Mouse (Mus musculus) heart, embryonic 12.5 days (tissue): ENCODE data around the gene Fcer1g. TPM values are rescaled to one million over a fixed set of nuclear protein-coding genes. Genes with fewer than 3 reads are reported as not detected.
A peak's percentile ranks its signal among the peaks of the same experiment; 100 is the strongest.

Experiments used
- ATAC-seq: fragments of 200-750 bp; cut with Nextera tagmentation; 2 replicates; pipeline ENCODE4 v1.8.0; 2017; ENCODE audit warnings: moderate TSS enrichment, moderate library complexity; ENCODE audit not compliant: insufficient number of reproducible peaks, low FRiP score
- H3K27ac ChIP-seq: fragments of 300-500 bp; sonication (generic); 2 replicates; pipeline ENCODE4 v1.5.1; 2016; ENCODE audit warnings: mild to moderate bottlenecking, moderate library complexity; ENCODE audit not compliant: poor library complexity, severe bottlenecking
- H3K27me3 ChIP-seq: fragments of 300-500 bp; sonication (generic); replicated peaks from 2 replicates; pipeline ENCODE4 v1.6.1; 2016; ENCODE audit warnings: mild to moderate bottlenecking, moderate library complexity
- H3K36me3 ChIP-seq: fragments of 300-500 bp; sonication (generic); 2 replicates; pipeline ENCODE4 v1.6.1; 2016; ENCODE audit warnings: mild to moderate bottlenecking, moderate library complexity
- H3K4me1 ChIP-seq: fragments of 300-500 bp; sonication (generic); replicated peaks from 2 replicates; pipeline ENCODE4 v1.6.1; 2016; ENCODE audit warnings: mild to moderate bottlenecking
- H3K4me2 ChIP-seq: fragments of 300-500 bp; sonication (generic); 2 replicates; pipeline ENCODE4 v1.6.1; 2016; ENCODE audit warnings: mild to moderate bottlenecking, moderate library complexity
- H3K4me3 ChIP-seq: fragments of 300-500 bp; sonication (generic); 2 replicates; pipeline ENCODE4 v1.5.1; 2016; ENCODE audit warnings: mild to moderate bottlenecking
- H3K9ac ChIP-seq: fragments of 300-500 bp; sonication (generic); 2 replicates; pipeline ENCODE4 v1.6.1; 2016; ENCODE audit warnings: mild to moderate bottlenecking, moderate library complexity
- H3K9me3 ChIP-seq: fragments of 300-500 bp; sonication (generic); replicated peaks from 2 replicates; pipeline ENCODE4 v1.6.1; 2016; ENCODE audit warnings: mild to moderate bottlenecking, moderate library complexity
- WGBS: fragments of 180-500 bp; shearing (Covaris S2); methylation state at CpG from one replicate; pipeline ENCODE4 v1.1.7; 2016; 5-methylcytosine and 5-hydroxymethylcytosine counted together
- polyA plus RNA-seq: library from polyadenylated mRNA; unstranded; fragments of >200 nt; fragmentation: Nextera tagmentation; extraction: Ambion mirVana; gene quantifications from 2 replicates; pipeline ENCODE4 v1.2.1, GENCODE M21; 2016

Gene Fcer1g
- polyA plus RNA-seq, 1 experiment from 2014 or later: 15.3 TPM

DNA sequence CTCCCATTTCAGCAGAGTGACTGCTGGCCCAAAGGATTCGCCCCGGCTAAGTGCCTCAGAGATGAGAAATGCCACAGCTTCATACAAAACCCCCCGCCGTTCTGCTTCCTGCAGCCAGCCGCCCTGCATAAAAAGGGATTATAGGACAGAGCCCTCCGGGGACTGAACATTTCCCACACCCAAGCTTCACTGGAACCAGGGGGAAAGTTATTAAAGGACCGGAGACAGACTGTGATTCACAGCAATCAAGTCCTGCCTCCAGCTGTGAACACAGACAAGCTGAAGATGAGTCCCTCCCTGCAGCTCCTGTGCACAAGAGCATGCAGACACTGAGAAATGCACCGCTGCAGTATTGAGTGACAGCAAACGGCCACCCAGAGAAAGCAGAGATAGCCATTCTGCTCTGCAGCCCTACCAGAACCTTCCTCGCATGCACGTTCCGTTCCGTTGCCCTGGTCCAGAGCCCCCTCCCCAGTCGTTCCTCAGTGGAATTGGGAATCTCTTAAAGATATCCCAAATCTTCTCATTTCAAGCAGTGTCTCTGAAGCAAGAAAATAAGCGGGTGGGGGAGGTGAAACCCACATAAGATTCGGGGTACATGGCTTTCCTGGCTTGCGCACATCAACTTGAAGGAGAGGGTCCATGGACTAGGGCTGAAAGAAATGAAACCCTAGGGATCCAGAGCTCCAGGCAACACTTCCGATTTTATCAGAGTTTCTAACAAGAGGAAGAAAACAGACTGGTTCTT, 40.9 kb downstream of the Fcer1g start:
- WGBS: 7% methylated on average over 18 of the region's 18 CpGs
- H3K4me2 ChIP-seq: peak overlapping the region; percentile 98
- peak overlapping the region; percentile 26 for H3K9ac ChIP-seq
- H3K9me3 ChIP-seq: no peaks in the 10 kb centered on the region
- no peak overlapping the region for H3K27ac ChIP-seq
- H3K4me1 ChIP-seq: peaks cover 56% of the 10 kb centered on the region
- peaks cover 24% of the 10 kb centered on the region; the same call in 1 of the 2 replicates for H3K27me3 ChIP-seq
- H3K36me3 ChIP-seq: no peaks in the 10 kb centered on the region
- peak overlapping the region; percentile 26 for H3K4me3 ChIP-seq
- ATAC-seq: no peak

DNA sequence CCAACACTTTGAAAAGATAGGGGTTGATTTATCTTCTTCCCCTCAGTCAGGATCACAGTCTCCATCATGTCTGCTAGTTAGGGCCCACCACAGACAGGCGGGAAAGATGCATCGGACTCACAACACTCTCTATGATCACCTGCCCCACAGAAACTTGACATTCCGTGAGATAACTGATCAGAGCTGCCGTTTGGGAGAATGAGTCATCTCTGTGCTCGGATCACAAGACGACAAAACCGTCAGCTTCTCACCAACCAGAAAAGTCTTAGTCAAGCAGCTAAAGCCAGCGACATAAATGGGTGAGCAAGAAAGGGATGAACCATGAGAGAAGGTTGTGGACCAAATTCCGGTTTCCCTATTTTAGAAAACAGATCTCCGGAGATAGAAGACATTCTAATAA, 41.9 kb downstream of the Fcer1g start:
- H3K4me2 ChIP-seq: no peak overlapping the region
- no peak for ATAC-seq
- H3K36me3 ChIP-seq: no peaks in the 10 kb centered on the region
- no peak overlapping the region for H3K4me3 ChIP-seq
- H3K9ac ChIP-seq: no peak overlapping the region
- 36% methylated on average over 10 of the region's 10 CpGs for WGBS
- peaks cover 59% of the 10 kb centered on the region for H3K4me1 ChIP-seq
- H3K27me3 ChIP-seq: peaks cover 21% of the 10 kb centered on the region; the same call in 1 of the 2 replicates
- no peak overlapping the region for H3K27ac ChIP-seq
- H3K9me3 ChIP-seq: no peaks in the 10 kb centered on the region

DNA sequence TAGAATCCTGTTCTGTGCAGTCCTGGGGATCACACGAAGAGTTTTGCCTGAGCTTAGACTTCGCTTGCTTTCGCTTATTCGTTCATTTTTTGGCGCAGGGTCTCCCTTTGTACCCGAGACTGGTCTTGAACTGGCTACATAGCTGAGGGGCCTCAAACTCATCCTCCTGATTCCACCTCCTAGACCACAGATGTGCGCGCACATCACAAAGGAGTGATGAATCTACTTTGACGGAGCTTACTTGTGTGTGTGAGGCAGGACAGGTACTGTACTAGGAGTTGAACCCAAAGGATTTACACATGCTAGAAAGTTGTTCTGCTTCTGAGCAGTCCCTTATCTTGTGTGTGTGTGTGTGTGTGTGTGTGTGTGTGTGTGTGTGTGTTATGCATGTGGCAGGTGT, 43.3 kb downstream of the Fcer1g start:
- Histone ChIP-seq H3K27me3 (peaks cover 19% of the 10 kb centered on the region; the same call in 1 of the 2 replicates), H3K4me3 (no peak overlapping the region), H3K9me3 (no peaks in the 10 kb centered on the region), H3K4me2 (no peak overlapping the region), H3K4me1 (peaks cover 67% of the 10 kb centered on the region), H3K27ac (no peak overlapping the region), H3K9ac (no peak overlapping the region), H3K36me3 (no peaks in the 10 kb centered on the region)
- ATAC-seq: no peak
- 92% methylated on average over 9 of the region's 9 CpGs for WGBS

DNA sequence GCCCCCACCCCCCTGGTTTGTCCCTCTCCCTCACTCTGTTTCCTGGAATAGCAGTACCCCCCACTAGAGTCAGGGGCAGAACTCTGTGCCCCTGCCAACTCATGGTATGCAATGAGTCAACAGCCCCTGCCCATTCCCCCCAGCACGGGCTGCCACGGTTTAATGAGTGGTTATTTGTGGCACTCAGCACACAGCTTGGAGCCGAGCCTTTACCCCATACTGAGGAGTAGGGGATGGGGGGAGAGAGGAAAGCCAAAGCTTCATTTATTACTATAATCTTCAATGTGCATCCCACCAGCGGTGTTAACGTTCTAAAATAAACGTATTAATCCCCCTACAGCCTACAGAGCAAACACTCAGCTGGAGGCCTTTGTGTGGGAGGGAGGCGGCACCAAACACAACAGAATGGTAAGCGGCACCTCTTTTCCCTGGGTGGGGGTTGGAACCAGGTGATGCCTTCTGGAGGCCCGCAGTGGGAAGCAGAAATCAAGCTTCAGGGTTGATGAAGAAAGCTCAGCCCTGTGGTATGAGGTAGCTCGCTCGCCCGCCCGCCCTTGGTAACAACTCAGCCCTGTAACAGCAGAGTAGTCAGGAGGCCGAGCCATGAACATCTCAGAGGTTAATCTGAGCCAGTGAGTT, 44.6 kb downstream of the Fcer1g start:
- Histone ChIP-seq H3K27me3 (peaks cover 10% of the 10 kb centered on the region; the same call in 1 of the 2 replicates), H3K36me3 (no peaks in the 10 kb centered on the region), H3K4me3 (0 out of 2 replicates have a peak overlapping the region, but pooled peaks have one; percentile 2), H3K4me1 (peaks cover 66% of the 10 kb centered on the region), H3K9ac (peak overlapping the region; percentile 4; the same call in 1 of the 2 replicates), H3K27ac (peak overlapping the region; percentile 89), H3K9me3 (no peaks in the 10 kb centered on the region), H3K4me2 (peak overlapping the region; percentile 49)
- WGBS: 41% methylated on average over 14 of the region's 14 CpGs
- ATAC-seq: peak; percentile 57

DNA sequence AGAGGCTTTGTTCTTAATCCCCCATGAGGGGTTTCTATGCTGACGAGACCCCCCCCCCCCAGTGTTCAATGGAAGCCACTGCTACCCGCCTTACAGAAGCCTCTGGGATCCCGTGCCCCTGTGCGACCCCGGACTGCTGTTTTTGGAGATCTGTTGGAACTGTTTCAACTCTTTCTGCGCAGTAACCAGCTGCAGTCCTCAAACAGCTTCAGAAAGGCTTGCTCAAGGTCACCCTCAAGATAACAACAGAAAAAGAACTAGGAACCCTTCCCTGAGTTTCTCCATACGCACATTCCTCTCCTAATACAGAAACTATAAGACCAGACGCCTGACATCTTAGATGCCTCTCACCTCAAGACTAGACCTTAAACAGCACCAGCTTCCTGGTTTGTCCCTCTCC, 45.1 kb downstream of the Fcer1g start:
- Histone ChIP-seq H3K36me3 (no peaks in the 10 kb centered on the region), H3K4me3 (no peak overlapping the region), H3K9me3 (no peaks in the 10 kb centered on the region), H3K27ac (peak overlapping the region; percentile 89), H3K9ac (peak overlapping the region; percentile 4; the same call in 1 of the 2 replicates), H3K4me1 (peaks cover 66% of the 10 kb centered on the region), H3K27me3 (0 out of 2 replicates have a peak, but pooled peaks cover 4% of the 10 kb centered on the region), H3K4me2 (peak overlapping the region; percentile 49)
- 12% methylated on average over 8 of the region's 8 CpGs for WGBS
- ATAC-seq: peak; percentile 29

DNA sequence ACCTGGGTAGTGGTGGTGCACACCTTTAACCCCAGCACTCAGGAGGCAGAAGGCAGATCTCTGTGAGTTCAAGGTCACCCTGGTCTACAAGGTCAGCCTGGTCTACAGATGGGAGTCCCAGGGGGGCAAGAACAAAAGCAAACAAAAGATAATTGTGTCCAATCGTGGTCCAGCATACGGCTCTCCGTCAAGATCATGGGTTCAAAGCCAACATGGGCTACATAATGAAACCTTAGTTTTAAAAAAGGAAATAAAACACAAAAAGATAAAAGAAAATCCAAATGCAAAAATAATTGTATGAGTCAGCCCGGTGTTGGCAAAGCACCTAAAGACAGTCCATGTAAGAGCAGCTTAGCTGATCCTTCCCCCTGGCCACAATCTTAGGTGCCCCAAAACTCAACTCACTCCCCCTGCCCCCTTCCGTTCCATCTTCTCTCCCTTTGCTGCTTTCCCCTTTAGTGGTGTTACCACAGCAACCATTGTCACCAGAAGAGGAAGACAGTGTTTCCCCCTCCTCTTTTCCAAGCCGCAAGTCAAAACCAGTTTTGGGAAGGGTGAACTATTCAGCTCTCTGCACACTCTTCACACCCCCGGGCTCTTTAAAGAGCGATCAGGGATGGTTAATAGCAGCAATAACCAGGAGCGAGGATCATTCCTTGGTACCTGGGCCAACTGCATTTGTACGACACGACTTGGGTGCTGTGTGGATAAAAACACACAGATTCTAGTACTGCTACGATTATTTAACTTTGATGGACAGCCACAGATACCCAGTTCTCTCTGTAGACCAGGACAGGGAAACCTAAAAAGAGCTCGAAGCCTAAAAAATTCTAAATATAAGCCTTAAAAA, 46.1 kb downstream of the Fcer1g start:
- no peak overlapping the region for H3K9ac ChIP-seq
- H3K9me3 ChIP-seq: no peaks in the 10 kb centered on the region

DNA sequence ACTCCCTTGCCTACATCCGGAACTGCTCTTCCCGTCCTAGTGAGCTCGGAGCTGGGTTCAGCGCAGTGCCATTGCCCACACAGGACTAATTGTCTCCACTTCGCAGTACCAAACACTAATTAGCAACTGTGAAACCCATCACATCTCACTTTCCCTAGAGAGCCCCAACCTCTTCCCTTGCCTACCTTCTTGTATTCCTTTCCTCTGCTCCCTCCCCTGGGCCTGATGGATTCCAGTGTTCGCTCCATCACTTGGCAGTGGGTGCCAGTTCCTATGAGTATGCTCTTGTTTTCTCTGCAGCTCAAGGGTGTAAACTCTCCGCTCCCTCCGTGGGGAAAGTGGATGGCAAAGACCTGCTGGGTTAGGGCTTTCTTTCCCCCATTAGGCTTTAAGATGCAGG, 48.5 kb downstream of the Fcer1g start:
- Histone ChIP-seq H3K27me3 (no peaks in the 10 kb centered on the region), H3K27ac (no peak overlapping the region; the same call in 1 of the 2 replicates), H3K9ac (no peak overlapping the region), H3K36me3 (no peaks in the 10 kb centered on the region), H3K9me3 (no peaks in the 10 kb centered on the region), H3K4me1 (peaks cover 55% of the 10 kb centered on the region), H3K4me3 (no peak overlapping the region), H3K4me2 (no peak overlapping the region)
- 55% methylated on average over 8 of the region's 8 CpGs for WGBS
- no peak for ATAC-seq

More for the DNA sequence above, 46.1 kb downstream of the Fcer1g start:
- H3K27me3 ChIP-seq: 0 out of 2 replicates have a peak, but pooled peaks cover 3% of the 10 kb centered on the region
- H3K4me3 ChIP-seq: no peak overlapping the region
- 75% methylated on average over 13 of the region's 13 CpGs for WGBS
- ATAC-seq: no peak
- H3K4me2 ChIP-seq: no peak overlapping the region
- no peaks in the 10 kb centered on the region for H3K36me3 ChIP-seq
- peak overlapping the region; percentile 89 for H3K27ac ChIP-seq
- peaks cover 66% of the 10 kb centered on the region for H3K4me1 ChIP-seq

DNA sequence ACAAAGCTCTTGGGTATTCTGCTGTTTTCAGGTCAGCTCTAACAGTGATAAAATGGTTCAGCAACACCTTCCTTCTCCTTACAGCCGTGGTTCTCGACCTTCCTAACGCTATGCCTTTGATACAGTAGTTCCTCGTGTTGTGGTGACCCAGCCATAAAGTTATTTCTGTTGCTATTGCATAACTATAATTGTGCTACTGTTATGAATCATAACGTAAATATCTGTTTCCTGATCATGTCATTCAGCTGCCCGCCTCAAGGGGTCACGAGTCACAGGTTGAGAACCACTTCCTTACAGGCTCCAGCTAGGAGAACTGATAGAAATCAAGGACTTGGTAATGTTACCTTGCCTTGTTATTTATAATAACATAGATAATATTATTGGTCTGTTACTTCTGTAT, 49.9 kb downstream of the Fcer1g start:
- Histone ChIP-seq H3K4me1 (peaks cover 52% of the 10 kb centered on the region), H3K9ac (no peak overlapping the region), H3K4me2 (no peak overlapping the region), H3K27ac (peak overlapping the region; percentile 84; the same call in 1 of the 2 replicates), H3K9me3 (no peaks in the 10 kb centered on the region), H3K27me3 (no peaks in the 10 kb centered on the region), H3K36me3 (no peaks in the 10 kb centered on the region), H3K4me3 (no peak overlapping the region)
- 69% methylated on average over 7 of the region's 7 CpGs for WGBS
- no peak for ATAC-seq

DNA sequence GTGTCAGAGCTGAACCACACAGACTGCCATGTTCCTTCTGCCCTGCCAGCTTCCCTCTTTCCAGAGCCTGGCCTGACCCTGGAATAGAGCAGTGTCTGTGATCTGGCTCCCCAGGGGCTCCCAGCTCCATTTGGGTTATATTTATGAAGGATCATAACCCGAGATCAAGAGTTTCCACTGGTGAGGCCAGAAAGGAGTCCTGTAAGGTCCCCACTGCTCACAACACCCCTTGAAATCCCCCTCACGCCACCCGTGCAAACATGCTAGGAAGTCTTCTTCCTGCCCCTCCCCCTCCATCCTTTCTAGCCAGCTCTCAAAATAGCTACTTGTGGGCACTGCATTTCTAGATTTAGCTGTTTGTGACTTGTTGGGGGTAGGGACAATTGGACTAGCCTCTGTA, 50.5 kb downstream of the Fcer1g start:
- 29% methylated on average over 3 of the region's 3 CpGs for WGBS
- Histone ChIP-seq H3K27me3 (no peaks in the 10 kb centered on the region), H3K9ac (no peak overlapping the region), H3K36me3 (no peaks in the 10 kb centered on the region), H3K9me3 (no peaks in the 10 kb centered on the region), H3K4me3 (no peak overlapping the region), H3K4me2 (peak overlapping the region; percentile 8; the same call in 1 of the 2 replicates), H3K4me1 (peaks cover 45% of the 10 kb centered on the region), H3K27ac (peak overlapping the region; percentile 84)
- ATAC-seq: no peak

DNA sequence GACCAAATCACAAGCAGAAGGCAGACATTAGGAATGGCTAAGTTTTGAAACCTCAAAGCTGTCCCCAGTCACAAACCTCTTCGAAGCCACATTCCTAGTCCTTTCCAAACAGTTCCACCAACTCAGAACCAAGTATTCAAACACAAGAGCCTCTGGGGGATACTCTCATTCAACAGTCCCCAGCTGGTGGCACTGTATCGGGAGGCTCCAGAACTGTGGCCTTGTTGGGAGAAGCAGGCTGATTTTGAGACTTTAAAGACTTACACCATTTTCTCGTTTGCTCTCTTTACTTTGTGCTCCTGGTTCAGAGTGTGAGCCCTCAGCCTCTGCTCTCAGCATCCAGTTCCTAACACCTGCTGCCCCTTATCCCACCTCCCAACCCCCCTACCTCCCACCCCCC, 51.1 kb downstream of the Fcer1g start:
- Histone ChIP-seq H3K4me1 (peaks cover 39% of the 10 kb centered on the region), H3K4me3 (no peak overlapping the region), H3K27ac (peak overlapping the region; percentile 84), H3K9ac (no peak overlapping the region), H3K27me3 (no peaks in the 10 kb centered on the region), H3K4me2 (no peak overlapping the region), H3K36me3 (no peaks in the 10 kb centered on the region), H3K9me3 (no peaks in the 10 kb centered on the region)
- 87% methylated on average over 3 of the region's 3 CpGs for WGBS
- no peak for ATAC-seq
